Mouse (Mus musculus) cerebellum, adult 11-12 months (tissue): Measurements from ENCODE around the gene Wee2.

Experiments
- DNase-seq: peaks from one replicate; pipeline ENCODE4 v3.0.0; 2022

Wee2 gene

GRCm38 (mm10) chr6:40436047-40436483 lies 2.8 kb upstream of the Wee2 start, which contains the start of gene E330009J07Rik:
E330009J07Rik (minus strand) TSS chr6:40436135.
- peak; percentile 95 for DNase-seq

GRCm38 (mm10) chr6:40439731-40440130 lies 843 bp downstream of the Wee2 start:
- no peak for DNase-seq

- no peak for DNase-seq
Observed at GRCm38 (mm10) chr6:40441276-40441675, 2.4 kb downstream of the Wee2 start.

- no peak for DNase-seq
Observed at GRCm38 (mm10) chr6:40441755-40442154, 2.9 kb downstream of the Wee2 start.

- DNase-seq, result no peak
Observed at GRCm38 (mm10) chr6:40443281-40443928, 4.5 kb downstream of the Wee2 start.

DNA sequence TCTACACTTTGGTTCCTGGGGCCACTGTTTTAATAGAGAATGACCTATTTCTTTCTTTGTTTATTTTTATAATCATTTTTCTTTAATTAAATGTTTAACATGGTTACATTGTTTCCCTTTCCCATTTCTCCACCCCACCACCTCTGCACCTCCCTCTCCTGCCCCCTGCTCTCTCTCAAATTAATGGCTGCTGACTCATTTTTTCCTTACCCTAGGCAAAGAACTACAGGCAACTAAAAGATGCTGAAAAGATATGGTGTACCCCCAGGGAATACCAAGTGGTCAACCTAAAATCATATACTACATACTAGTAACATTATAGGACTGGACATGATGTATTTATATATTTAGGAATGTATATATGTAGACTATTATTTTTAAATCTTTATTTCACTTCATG lies 9.7 kb downstream of the Wee2 start:
- DNase-seq, result no peak

- DNase-seq, result no peak
Observed at GRCm38 (mm10) chr6:40454436-40455041, 15.7 kb downstream of the Wee2 start.

DNA sequence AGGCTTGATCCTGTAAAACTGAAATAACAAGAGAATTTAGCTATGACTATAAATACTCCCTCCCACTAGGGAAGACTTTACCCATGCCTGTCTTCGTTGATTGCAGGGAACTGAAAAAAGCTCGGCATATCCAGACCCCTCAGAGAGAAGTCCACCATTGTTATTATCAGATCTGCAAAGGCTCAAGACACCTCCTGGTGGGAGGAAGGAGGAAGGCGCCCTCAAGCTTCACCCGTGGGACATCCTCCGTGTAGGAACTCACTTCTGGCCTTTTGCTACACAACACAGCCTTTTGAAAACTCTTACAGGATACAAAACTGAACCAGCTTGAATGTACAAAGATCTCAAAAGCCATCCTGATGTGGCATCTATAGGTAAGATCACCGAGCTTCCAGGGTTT lies 26.8 kb downstream of the Wee2 start:
- DNase-seq, result no peak

GRCm38 (mm10) chr6:40470916-40471719 lies 32.2 kb downstream of the Wee2 start, which contains the start of gene Ssbp1:
Ssbp1 (plus strand) TSS chr6:40471352.
- DNase-seq, result peak; percentile 90

DNA sequence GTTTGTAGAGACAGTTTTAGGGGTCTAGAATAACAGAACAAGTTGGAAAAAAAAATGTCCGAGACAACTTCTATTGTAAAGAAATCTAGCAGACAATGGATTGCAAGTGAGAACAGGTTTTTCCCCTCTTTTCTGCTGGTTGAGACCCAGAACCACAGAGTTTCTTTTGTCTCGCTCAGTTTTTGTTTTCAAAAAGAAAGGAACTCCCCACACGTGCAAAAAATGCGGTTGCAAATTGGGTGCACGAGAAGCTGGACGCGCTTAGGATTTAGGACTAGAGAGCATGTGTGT lies 32.8 kb downstream of the Wee2 start:
- no peak for DNase-seq

- no peak for DNase-seq
Observed at GRCm38 (mm10) chr6:40476132-40476531, 37.2 kb downstream of the Wee2 start.

DNA sequence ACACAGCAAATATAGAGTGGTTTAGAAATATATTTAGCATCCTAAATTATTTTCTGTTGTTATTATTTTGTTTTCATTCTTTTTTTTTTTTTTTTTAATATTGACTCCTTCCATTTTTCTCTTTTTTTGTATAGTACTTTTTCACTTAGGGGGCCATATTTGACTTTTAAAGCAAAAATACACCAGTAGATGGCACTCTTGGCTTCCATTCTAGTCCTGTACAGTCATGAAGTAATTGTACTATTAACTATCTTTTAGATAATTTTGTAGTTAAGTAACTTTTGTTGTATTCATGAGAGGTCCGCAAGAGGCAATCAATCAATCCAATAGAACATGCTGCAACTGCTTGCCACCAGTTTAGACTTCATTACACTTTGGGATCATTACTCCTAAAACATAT lies 40.8 kb downstream of the Wee2 start:
- DNase-seq, result no peak

DNA sequence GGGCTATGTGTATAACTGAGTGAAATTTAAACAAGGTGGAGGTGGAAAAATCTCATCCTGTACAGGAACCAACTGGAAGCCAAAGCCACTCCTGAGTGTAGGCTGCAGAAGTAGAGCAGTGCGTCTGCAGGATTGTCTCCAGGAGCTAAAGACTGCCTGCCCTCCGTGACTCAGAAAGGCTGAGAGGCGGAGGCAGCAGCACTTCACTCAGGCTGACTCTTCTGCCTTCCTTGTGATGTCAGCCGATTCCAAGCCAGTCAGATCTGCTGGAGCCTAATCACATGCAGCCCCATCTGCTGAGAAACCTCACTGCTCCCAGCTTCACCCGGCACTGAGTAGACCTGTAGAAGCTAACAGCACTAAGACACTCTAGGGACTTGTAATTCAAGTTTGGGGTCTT lies 43.4 kb downstream of the Wee2 start:
- DNase-seq, result no peak

DNA sequence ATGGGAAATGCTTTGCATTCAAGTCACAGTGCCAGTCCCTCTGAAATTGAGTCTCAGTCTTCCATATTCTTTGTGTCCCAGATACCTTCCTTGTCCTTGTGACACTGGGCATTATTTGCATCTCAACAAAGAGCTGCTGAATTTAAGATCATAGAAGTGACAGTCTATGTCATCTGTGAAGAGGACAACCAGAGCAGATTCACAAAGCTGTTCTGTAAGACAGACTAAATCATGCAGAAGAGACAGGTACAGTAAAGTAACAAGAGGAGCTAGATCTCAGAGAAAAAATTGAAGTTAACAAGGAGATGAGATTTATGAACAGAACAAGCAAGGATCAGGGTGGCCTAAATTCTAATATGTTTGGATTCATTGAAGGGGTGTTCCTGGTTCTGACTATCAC lies 52.0 kb downstream of the Wee2 start, which contains the start of gene Tas2r137:
Gene Tas2r137, plus strand, starts transcription at position 301 of the 400 bp plus-strand sequence.
- DNase-seq, result no peak

- no peak for DNase-seq
Observed at GRCm38 (mm10) chr6:40493229-40493628, 54.3 kb downstream of the Wee2 start, which contains the start of gene Tas2r108. Tas2r108 (plus strand) TSS chr6:40493529.
